Mouse (Mus musculus) stomach, postnatal 0 days (tissue): ENCODE measurements at regions not wholly inside any gene's neighbourhood (a gene's known extent, or its start where the extent isn't known, plus 50 kb on each side); places are given as distances from the start of the nearest gene placed in this dataset.

Experiments used
- ATAC-seq: fragments of 200-750 bp; cut with Nextera tagmentation; 2 replicates; pipeline ENCODE4 v1.8.0; 2017; ENCODE audit not compliant: low FRiP score, low TSS enrichment
- DNase-seq: peaks from one replicate; pipeline ENCODE4 v3.0.0-alpha.2; 2016; ENCODE audit warnings: low spot score
- H3K27ac ChIP-seq: fragments of 300-500 bp; sonication (generic); replicated peaks from 2 replicates; pipeline ENCODE4 v1.5.1; 2014; ENCODE audit warnings: mild to moderate bottlenecking, control low read depth
- H3K27me3 ChIP-seq: fragments of 300-500 bp; sonication (generic); 2 replicates; pipeline ENCODE4 v1.6.1; 2014; ENCODE audit warnings: low read length; ENCODE audit not compliant: control insufficient read depth, insufficient read depth
- H3K36me3 ChIP-seq: fragments of 300-500 bp; sonication (generic); 2 replicates; pipeline ENCODE4 v1.6.1; 2014; ENCODE audit warnings: low read length, mixed read lengths; ENCODE audit not compliant: control insufficient read depth, insufficient read depth
- H3K4me1 ChIP-seq: fragments of 300-500 bp; sonication (generic); replicated peaks from 2 replicates; pipeline ENCODE4 v1.6.1; 2014; ENCODE audit warnings: antibody characterized with exemption; ENCODE audit not compliant: control insufficient read depth, insufficient read depth
- H3K4me2 ChIP-seq: fragments of 300-500 bp; sonication (generic); replicated peaks from 2 replicates; pipeline ENCODE4 v1.6.1; 2014; ENCODE audit warnings: low read depth, mild to moderate bottlenecking, control low read depth, moderate library complexity
- H3K4me3 ChIP-seq: fragments of 300-500 bp; sonication (generic); 2 replicates; pipeline ENCODE4 v1.5.1; 2014; ENCODE audit warnings: low read depth, low read length, control low read depth
- H3K9ac ChIP-seq: fragments of 300-500 bp; sonication (generic); 2 replicates; pipeline ENCODE4 v1.6.1; 2014; ENCODE audit warnings: mild to moderate bottlenecking, low read length, control low read depth, mixed read lengths
- H3K9me3 ChIP-seq: fragments of 300-500 bp; sonication (generic); 2 replicates; pipeline ENCODE4 v1.6.1; 2016; ENCODE audit warnings: low read length; ENCODE audit not compliant: control insufficient read depth
- CTCF ChIP-seq: IDR thresholded peaks from 2 replicates; pipeline ENCODE4 v1.5.1; 2016; ENCODE audit warnings: antibody characterized with exemption, low read depth, mild to moderate bottlenecking, moderate library complexity
- EP300 ChIP-seq: optimal IDR thresholded peaks from 2 replicates; pipeline ENCODE3; 2016; ENCODE audit warnings: antibody characterized with exemption
- WGBS: fragments of 180-500 bp; shearing (Covaris S2); extraction: QIAGEN DNeasy Blood & Tissue Kit; methylation state at CpG from one replicate; pipeline ENCODE4 v1.1.7; 2014; 5-methylcytosine and 5-hydroxymethylcytosine counted together

- H3K4me1 ChIP-seq = no peaks in the 10 kb centered on the region
- WGBS = 90% methylated on average over 7 of the region's 7 CpGs
- H3K4me3 ChIP-seq = no peak overlapping the region
- DNase-seq = no peak
- no peak overlapping the region for H3K4me2 ChIP-seq
- no peaks in the 10 kb centered on the region for H3K27me3 ChIP-seq
- no peaks in the 10 kb centered on the region for H3K9me3 ChIP-seq
- TF ChIP-seq CTCF (no peak), EP300 (no peak)
- H3K36me3 ChIP-seq = no peaks in the 10 kb centered on the region
- ATAC-seq = no peak
- H3K27ac ChIP-seq = no peak overlapping the region
- H3K9ac ChIP-seq = no peak overlapping the region
Measured at GRCm38 (mm10) chr7:117146809-117147208, 234.0 kb upstream of the Xylt1 start.

- Histone ChIP-seq H3K27ac (no peak overlapping the region), H3K9ac (no peak overlapping the region), H3K4me2 (no peak overlapping the region), H3K36me3 (no peaks in the 10 kb centered on the region), H3K4me1 (no peaks in the 10 kb centered on the region), H3K27me3 (no peaks in the 10 kb centered on the region), H3K4me3 (no peak overlapping the region), H3K9me3 (no peaks in the 10 kb centered on the region)
- TF ChIP-seq EP300 = no peak
- TF ChIP-seq CTCF = no peak
- DNase-seq (no peak), ATAC-seq (no peak)
- 43% methylated on average over 8 of the region's 8 CpGs for WGBS
Measured at GRCm38 (mm10) chr7:117150355-117150754, 230.4 kb upstream of the Xylt1 start.

DNA sequence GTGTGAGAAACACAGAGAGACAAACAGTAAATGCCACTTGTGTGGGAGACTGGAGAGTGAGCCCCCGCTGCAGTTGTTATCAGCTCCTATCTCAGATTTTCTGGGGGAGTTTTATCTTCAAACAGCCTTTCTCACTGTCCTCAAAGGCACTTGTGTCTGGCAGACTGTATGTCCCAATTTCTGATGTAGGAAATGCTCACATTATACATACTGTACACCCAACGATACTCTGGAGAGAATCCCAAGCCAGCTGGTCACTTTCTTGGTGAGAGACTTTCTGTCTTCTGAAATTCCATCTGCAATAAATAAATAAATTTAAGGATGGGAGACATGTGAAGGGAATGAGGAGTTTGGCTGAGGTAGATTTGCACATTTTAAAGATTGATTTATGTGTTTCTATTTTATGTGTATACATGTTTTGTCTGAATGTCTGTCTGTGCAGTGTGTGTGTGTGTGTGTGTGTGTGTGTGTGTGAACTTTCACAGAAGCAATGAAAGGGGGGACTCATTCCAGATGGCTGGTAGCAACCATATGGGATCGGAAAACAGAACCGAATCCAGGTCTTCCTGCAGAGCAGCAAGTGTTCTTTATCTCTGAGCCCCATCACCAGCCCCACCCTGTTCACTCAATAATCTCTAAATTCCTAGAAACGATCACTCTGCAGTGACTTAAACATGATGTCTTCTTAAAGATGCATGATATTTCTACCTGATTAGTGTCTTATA, 226.8 kb upstream of the Xylt1 start:
- DNase-seq (no peak), ATAC-seq (no peak)
- no peak overlapping the region for H3K27ac ChIP-seq
- 59% methylated on average over 5 of the region's 5 CpGs for WGBS
- H3K9me3 ChIP-seq = no peaks in the 10 kb centered on the region
- H3K4me2 ChIP-seq = no peak overlapping the region
- H3K36me3 ChIP-seq = no peaks in the 10 kb centered on the region
- no peak overlapping the region for H3K4me3 ChIP-seq
- no peaks in the 10 kb centered on the region for H3K4me1 ChIP-seq
- H3K27me3 ChIP-seq = no peaks in the 10 kb centered on the region
- no peak overlapping the region for H3K9ac ChIP-seq
- TF ChIP-seq CTCF = no peak
- no peak for TF ChIP-seq EP300

- H3K27me3 ChIP-seq = no peaks in the 10 kb centered on the region
- H3K27ac ChIP-seq = no peak overlapping the region
- H3K9ac ChIP-seq = no peak overlapping the region
- H3K36me3 ChIP-seq = no peaks in the 10 kb centered on the region
- H3K4me3 ChIP-seq = no peak overlapping the region
- no peaks in the 10 kb centered on the region for H3K9me3 ChIP-seq
- no peaks in the 10 kb centered on the region for H3K4me1 ChIP-seq
- ATAC-seq (no peak), DNase-seq (no peak)
- TF ChIP-seq EP300 (no peak), CTCF (no peak)
- WGBS = 35% methylated on average over 3 of the region's 3 CpGs
- no peak overlapping the region for H3K4me2 ChIP-seq
Measured at GRCm38 (mm10) chr7:117161193-117161908, 219.4 kb upstream of the Xylt1 start.

GRCm38 (mm10) chr7:117174811-117175422, 205.9 kb upstream of the Xylt1 start:
- no peak overlapping the region for H3K9ac ChIP-seq
- ATAC-seq (no peak), DNase-seq (no peak)
- no peak overlapping the region for H3K4me3 ChIP-seq
- no peaks in the 10 kb centered on the region for H3K9me3 ChIP-seq
- 74% methylated on average over 8 of the region's 8 CpGs for WGBS
- TF ChIP-seq EP300 = no peak
- no peak for TF ChIP-seq CTCF
- no peak overlapping the region for H3K4me2 ChIP-seq
- H3K4me1 ChIP-seq = no peaks in the 10 kb centered on the region
- H3K27ac ChIP-seq = no peak overlapping the region
- H3K27me3 ChIP-seq = no peaks in the 10 kb centered on the region
- no peaks in the 10 kb centered on the region for H3K36me3 ChIP-seq

DNA sequence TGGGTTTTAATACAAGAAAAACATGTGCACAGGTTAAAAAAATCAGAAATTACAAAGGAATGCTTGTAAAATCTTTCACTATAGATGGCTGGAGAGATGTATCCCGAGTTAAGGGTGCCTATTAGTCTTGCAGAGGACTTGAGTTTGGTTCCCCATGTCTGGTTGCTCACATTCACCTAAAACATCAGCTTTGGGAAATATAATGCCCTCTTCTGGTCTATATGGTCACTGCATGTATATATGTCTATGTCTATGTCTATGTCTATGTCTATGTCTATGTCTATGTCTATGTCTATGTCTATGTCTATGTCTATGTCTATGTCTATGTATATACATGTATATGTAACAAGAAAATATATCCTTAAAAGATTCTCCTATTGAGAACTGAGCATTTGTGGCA, 196.8 kb upstream of the Xylt1 start:
- TF ChIP-seq CTCF = peak; percentile 44
- no peak for TF ChIP-seq EP300
- Histone ChIP-seq H3K9ac (no peak overlapping the region), H3K4me2 (no peak overlapping the region), H3K27ac (no peak overlapping the region), H3K4me1 (no peaks in the 10 kb centered on the region), H3K4me3 (no peak overlapping the region), H3K27me3 (no peaks in the 10 kb centered on the region), H3K9me3 (no peaks in the 10 kb centered on the region), H3K36me3 (no peaks in the 10 kb centered on the region)
- ATAC-seq = no peak
- 54% methylated on average over 1 of the region's 1 CpGs for WGBS
- DNase-seq = no peak
